Mouse (Mus musculus) liver, adult 2 months (tissue): Measurements from ENCODE around the gene Gpr18.

ENCODE experiments used
- CTCF ChIP-seq: fragments of 200-500 bp; IDR thresholded peaks from 2 replicates; pipeline ENCODE4 v1.5.1; 2011; ENCODE audit warnings: low read depth, low read length, control low read depth
- POLR2A ChIP-seq: fragments of 200-500 bp; IDR thresholded peaks from 2 replicates; pipeline ENCODE4 v1.6.1; 2011; ENCODE audit warnings: low read length, control low read depth; ENCODE audit not compliant: insufficient read depth; ENCODE audit errors: extremely low read depth

DNA sequence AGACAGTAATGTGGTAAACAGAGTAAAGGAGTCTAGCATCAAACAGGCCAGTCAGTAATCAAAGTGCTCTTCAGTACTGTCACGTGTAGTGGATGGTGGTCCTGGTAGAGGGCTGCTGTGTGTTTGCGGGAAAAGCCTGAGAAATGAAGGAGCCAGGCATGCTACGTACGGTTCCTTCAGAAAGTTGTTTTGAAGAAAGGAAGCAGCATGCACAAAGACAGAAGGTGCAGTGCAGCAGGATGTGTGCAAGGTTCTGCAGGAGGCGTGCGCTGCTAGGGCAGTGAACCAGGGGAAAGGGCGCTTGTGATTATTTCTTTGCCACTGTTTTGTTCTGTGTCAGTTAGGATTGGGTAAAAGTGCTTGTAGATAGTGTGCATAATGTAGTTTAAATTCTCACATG is 34.4 kb downstream of the Gpr18 start:
- TF ChIP-seq CTCF (no peak), POLR2A (no peak)
